Mouse (Mus musculus) layer of hippocampus, adult 11-12 months (tissue): ENCODE measurements around the gene Hoxc6.

Source experiments
- DNase-seq: peaks from one replicate; pipeline ENCODE4 v3.0.0; 2022; ENCODE audit warnings: low spot score

Gene Hoxc6

DNA sequence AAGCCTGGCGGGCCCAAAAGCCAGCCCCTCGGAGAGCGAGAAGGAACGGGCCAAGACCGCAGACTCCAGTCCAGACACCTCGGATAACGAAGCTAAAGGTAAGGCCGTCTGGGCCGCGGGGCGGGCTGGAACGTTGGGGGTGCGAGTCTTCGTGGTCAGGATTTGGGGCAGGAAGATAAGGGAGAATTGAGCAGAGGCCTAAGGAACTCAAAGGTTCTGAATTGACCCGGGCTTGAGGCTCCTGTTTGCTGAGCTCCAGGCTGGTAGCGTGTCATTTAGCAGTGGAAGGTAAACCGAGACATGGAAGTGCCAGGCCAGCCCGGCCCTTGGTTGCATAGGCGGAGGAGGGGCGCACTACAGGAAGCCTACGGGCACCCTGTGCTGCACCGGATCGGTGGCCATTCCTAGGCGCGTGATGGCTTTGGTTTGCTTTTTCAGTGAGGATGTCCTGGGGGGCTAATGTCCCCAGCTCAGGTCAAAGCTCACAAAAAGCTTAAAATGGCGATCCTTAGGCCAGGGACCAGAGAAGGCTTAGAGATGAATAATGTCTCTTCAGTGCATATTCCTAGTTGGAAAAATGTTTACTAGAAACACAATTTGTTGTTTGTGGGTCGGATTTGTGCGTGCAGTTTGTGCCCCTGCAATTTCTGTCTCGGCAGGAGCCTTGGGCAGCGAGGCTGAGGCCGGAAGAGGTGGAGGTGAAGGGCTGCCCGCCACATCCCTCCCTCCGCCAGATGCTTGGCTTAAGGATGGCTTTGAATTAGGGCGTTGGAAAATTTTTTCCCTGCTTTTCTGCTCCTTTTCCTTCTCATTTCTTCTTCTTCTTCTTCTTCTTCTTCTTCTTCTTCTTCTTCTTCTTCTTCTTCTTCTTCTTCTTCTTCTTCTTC lies 30.3 kb upstream of the Hoxc6 start:
- DNase-seq: no peak

DNA sequence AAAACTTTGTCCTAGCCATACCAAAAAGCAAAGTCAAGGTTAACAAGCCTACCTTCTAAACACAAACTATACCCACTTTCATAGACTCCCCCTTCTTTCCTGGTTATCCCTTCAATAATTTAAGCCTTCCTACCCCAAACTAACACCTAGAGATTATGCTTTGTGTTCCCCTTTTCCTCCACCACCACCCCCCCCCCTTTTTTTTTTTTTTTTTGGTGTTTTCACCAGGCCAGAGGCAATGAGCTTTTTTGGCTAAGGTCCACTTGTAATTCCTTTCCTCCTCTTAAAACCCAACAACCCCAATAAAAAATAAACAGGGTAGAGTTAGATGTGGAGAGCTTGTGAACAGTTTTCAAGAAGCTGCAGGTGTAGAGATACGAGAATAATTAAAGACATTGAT lies 28.8 kb upstream of the Hoxc6 start:
- no peak for DNase-seq

DNA sequence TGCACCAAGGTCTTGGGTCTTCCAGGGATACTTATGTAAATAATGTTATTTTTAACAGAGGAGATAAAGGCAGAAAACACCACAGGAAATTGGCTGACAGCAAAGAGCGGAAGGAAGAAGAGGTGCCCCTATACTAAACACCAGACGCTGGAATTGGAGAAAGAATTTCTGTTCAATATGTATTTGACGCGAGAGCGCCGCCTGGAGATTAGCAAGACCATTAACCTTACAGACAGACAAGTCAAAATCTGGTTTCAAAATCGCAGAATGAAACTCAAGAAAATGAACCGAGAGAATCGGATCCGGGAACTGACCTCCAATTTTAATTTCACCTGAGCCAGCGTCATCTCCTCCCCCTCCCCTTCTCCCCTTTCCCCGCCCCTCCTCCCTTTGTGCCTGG lies 27.3 kb upstream of the Hoxc6 start:
- DNase-seq: peak; percentile 15

DNA sequence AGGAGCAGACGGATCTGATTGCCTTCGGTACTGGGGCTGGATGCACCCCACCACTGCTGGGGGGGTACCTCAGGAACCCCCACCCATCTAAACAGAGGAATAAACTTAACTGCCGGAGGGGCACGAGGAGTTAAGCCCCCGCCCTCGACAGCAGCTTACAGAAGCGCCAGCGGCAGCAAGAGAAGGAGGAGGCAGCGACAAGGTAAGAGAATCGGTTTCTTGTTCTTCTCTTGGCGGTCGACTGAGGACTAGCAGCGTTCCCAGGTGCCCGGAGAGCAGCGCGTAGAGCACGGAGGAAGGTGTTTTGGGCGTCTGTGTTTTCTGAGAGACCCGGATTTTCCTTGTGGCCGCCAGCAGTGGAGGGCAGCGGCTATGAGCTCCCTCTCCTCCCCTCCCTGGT lies 25.8 kb upstream of the Hoxc6 start:
- no peak for DNase-seq

DNA sequence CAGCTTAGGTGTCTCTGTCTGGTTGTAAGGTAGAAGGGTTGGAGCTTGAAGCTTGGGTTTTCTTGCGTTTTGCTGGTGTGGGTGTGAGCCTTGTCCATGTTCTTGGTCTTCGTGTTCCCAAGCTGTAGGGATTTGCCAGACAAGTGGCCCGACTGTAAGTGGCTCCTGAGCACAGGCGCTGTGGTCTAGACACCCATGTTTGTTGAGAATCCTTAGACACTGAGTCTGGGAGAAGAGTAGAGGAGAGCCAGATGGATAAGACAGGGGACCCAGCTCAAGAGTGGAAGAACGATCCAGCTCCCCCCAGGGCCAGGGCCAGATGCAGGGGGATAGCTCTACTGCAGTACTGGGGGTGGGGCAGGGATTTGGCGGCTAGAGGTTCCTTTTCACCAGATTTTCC lies 25.3 kb upstream of the Hoxc6 start:
- DNase-seq: no peak

DNA sequence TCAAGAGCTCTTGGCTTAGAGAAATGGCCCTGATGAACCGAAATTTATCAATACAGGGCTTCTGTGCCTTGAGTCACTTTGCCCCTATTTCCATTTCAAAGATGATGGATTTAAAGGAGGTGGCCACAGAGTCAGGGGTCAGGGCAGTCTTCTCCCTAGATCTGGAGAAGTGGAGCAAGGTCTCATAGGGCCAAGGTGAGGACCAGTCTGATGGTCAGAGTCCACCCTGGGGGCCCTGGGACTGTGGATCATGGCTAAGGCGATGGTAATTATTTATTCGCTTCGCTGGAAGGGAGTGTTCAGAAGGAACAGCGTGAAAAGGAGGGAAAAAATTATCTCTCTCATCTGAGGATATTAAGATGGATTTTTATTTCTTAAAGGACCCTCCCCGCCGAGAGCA lies 23.0 kb upstream of the Hoxc6 start:
- DNase-seq: no peak

DNA sequence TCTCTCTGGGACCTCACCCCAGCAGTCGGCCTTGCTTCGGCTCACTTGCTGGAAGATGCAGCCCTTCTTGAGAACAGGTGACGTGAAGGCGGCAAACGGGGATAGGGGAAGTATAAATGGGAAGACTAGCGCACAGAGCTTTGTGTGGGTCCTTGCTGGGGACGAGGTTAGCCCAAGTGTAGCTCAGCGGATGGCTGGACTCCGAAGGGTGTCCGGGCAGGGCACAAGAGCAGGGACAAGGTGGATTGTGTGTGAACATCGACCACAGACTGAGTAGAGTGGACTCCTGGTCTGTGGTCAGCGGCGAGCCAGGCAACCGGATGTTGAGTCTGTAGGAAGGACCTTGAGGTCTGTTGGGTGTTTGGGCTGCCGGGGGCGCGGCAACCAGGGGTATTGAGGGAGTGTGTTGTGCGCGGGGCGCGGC lies 22.4 kb upstream of the Hoxc6 start:
- DNase-seq: no peak

DNA sequence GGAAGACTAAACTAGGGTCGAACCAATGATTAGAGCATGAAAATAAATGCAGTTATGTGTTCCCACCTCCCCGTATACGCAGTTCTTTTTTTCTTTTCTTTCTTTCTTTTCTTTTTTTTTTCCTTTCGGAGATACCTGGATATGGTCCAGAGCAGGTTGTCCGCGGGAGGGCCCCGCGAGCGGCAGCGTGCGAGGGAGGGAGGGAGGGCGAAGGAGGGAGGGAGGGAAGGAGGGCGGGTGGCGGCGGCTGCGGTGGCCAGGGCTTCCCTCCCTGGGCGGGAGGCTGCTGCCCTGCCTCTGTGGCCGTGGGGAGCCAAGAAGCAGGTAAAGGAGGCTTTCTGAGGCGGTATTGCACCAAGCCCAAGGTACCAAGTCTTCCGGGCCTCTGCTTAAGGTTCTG lies 21.9 kb upstream of the Hoxc6 start, which contains the start of gene Hoxc9:
TSS of gene Hoxc9 (plus strand) at position 269 of the 400 bp plus-strand sequence.
- no peak for DNase-seq

DNA sequence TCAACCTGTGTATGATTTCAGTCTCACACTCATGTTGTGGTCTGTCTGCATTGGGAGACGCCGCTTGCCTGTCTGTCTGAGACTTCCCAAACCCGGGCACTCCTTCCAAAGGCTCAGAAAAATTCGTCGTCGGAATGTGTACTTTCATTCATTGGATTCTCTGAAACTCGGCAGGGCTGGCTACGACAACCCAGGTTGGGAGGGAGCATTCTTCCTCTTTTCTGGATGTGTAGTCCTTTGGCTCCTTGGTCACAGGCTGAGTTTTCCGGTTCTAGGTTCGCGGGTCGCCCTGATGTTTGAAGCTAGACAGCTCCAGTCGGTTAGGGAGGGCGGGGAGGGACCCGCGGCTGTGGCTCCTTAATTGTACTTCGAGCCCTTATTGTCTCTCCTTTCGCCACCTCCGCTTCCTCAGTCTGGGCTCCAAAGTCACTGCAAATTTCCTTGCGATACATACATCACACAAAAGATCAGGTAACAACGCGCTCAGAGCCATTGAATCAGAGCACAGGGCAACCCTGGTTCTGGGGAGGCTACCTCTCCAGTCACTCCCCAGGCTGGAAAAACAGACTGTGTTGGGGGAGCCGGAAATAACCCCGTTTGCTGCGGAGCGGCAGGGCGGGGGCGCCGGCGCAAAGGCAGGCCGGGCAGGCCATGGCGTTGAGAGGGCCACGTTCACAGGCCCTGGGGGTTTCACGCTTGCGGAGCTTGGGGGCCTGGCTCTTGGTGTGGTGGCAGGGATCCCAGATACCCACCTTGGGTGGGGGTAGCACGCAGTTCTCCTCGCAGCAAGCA lies 21.2 kb upstream of the Hoxc6 start:
- DNase-seq: no peak

DNA sequence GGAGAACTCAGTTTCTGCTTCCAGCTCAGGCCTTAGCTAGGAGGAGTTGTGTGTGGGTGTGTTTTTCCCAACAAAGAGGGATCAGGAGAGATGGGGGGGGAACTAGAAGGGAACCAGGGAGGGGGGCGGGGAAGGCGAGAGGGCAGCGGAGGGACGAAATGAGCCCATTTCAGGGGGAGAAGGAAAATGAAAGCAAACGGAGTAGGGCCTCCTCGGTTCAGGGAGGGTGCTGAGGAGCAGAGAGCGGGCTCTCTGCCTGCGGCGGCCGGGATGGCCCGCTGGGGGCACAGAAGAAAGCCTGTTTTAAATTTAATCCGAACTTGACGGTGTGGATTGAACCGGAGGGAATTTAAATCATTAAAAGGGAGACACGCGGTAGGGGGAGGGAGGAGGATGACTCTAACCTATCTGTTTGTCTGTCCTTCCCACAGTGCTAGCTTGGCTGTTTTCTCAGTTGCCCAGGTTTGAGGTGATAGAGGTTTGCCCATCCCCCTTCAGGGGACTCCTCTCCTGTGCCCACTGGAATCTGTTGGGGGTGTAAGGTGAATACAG lies 20.6 kb upstream of the Hoxc6 start:
- DNase-seq: no peak

DNA sequence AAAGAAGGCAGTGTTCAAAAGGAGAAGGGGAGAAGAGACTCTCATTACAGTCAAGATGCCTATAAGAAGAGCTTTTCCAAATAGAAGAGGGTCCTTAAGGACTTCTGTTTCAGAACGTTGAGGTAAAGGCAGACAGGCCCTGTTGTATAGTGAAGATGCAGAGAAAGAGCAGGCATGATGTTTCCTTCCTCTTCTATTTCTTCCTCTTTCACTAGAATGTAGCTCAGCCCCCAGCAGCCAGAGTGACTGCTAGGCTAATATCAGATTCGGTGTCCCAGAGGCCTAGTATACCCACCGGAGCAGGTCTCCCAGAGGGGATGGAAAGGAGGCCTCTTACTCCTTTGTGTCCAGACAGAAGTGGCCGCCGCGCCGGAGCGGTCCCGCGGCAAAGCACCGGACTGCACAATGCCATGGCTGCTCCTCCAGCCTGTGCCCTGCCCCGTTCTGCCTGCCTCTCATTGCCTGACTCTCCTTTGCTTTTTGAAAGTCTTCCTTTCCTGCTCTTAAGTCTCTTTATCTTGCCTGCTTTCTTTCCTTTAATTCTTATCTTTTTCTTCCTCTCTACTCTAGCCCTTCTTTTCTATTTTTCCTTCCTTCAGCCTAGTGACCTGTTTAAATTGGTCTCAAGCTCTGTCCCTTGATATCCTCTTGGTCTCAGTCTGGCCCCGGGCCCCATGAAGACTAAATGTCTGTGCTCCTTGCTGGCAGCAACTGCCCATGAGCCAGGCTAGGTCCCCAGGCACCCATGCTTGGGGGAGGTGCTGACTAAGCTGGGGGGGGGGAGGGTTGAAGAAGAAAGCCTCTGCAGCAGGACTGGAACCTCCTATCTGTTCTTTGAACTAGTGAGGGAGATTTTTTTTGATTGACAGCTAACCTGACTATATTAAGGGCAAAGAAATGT lies 19.2 kb upstream of the Hoxc6 start:
- DNase-seq: no peak

DNA sequence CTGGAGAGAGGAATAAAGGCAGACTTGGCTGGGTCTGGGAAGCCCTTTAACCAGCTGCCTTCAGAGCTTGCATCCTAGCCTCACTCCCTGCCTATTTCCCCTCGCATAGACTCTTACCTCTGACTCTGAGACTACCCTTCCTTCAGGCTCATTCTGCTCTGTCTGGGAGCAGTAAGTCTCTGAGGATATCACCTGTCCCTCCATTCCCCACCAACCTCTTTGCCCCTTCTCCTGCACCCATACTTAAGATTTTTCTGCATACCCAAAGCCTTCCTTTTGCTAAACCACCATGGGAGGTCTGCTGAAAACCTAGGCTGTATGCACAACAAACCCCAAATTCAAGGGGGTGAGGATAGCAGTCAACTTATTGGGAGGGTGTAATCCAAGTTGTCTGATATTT lies 18.1 kb upstream of the Hoxc6 start:
- no peak for DNase-seq

DNA sequence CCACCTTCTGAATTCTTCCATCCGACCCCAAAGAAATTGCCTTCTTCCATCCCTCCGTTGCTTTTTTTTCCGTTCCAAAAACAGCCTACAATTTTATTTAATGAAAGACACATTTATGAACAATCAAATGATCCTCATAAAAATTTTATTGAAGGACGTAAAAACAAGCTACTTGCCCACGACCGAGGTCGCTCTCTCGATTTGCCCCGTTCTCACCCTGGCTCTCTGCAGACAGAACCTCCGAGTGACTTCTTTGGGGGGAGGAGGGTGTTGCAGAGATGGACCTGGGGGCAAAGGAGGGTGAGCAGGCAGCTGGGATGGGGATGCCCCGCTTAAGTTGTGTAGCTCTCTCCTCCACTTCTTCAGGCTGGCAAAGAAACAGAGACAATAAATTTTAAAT lies 17.7 kb upstream of the Hoxc6 start:
- no peak for DNase-seq

DNA sequence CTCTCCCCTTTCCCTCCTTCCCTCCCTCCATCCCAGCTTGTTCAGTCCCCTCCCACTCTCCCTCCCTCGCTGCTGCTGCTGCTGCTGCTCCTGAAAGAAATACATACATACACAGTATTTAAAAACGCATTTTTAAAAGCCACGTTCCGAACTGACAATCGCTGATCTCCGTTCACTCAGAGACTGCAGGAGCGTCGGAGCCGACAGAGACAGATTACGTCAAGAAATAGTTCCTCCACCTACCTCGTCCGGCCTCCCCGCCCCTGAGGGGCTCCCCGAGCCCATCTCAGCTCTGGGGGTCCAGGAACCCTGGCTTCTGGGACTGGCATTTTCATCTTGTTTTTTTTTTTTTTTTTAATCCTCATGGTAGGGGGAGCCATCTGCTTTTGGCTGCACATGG lies 17.1 kb upstream of the Hoxc6 start:
- DNase-seq: no peak

DNA sequence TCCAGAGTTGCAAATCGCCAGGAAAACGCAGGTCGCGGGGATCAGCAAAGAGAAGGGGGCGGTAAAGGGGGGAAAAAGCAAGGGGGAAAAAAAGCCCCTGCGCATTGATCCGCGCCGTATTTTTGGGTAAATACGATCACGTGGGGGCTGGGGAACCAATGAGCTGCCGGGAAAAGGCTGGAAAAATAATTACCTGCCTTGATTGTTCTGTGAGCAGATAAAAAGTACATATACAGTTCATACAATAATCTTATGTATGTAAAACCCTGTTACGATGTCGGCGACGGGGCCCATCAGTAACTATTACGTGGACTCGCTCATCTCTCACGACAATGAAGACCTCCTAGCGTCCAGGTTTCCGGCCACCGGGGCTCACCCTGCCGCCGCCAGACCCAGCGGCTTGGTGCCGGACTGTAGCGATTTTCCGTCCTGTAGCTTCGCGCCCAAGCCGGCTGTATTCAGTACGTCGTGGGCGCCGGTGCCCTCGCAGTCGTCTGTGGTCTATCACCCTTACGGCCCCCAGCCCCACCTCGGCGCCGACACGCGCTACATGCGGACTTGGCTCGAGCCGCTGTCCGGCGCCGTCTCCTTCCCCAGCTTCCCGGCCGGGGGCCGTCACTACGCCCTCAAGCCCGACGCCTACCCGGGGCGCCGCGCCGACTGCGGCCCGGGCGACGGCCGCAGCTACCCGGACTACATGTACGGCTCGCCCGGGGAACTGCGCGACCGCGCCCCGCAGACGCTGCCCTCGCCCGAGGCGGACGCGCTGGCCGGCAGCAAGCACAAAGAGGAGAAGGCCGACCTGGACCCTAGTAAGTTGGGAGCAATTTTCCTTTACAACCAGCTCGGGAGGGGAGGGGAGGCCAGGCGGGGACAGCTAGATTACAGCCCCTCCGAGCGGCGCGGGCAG lies 16.4 kb upstream of the Hoxc6 start:
- DNase-seq: no peak

DNA sequence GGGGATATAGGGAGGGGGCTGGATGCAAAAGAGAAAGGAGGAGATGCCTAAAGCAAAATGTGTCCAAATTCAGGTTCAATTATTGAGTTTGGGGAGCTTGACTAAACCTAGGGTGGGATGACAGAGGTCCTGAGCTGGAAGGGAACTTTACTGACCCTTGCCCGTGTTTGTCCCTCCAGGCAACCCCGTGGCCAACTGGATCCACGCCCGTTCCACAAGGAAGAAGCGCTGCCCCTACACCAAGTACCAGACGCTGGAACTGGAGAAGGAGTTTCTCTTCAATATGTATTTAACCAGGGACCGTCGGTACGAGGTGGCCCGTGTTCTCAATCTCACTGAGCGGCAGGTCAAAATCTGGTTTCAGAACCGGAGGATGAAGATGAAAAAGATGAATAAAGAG lies 14.3 kb upstream of the Hoxc6 start:
- DNase-seq: no peak

DNA sequence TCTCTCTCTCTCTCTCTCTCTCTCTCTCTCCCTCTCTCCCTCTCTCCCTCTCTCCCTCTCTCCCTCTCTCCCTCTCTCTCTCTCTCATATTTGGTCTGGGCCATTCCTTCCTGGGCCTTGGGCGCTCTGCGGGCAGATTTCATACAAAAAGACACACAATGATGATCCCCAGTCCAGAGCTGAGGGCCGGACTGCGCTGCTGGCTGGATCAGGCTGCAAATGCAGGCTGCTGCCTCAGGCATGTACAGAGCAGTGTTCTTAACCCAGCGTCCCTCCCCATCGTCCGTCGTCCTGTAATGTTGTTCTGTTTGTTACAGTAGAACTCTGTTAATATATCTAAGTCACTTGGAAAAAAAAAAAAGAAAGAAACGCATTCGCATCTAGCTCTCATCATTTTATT lies 13.5 kb upstream of the Hoxc6 start:
- no peak for DNase-seq

DNA sequence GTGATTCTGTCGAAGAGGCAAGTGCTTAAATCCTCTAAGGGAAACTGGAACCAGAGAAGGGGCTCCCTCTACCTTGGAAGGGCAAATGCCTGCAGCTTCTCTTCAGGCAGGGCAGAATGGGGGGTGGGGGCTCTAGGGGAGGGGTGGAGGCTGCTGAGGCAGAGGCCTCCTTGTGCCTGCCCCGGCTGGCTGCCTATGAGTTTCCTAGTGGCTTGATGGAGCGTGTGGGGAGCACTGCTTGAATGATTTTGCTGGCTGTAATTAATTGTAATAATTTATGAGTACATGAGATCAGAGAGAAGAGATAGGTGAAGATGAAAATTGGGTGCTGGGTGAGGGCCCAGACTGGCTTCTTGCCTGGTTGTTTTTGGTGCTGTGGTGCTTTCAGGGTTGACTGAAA lies 13.1 kb upstream of the Hoxc6 start:
- no peak for DNase-seq

DNA sequence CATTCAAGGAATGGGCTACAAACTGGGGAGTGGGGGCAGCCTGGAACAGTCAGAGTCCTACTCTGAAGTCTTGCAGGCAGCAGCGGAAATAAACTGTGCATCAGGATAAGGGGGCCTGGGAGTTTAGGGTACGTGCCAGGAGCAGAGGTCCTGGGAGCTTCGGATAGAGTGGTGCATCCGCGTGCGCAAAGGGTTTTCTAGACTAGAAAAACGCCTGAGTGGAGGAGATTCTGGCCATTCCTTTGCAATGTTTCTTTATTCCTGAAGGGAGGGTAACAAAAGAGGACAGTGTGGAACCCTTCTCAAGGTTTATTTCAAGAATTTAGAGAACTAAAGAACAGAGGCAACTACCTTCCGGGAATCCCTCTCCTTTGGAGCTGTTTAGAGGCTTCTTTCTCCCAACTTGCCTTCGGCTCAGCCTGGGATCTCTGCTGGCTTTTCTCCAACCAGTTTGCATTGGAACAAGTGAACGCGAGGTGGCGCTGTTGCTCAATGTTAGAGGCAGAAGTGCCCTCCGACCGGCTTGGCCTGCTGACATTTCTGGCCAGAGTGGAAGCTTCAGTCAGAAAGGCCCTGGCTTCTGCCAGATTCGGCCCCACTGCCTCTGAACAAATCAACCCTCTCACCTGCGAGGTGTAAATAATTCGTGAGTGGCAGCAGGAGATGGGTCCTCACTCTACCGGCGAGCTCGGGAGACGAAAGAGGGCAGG lies 10.8 kb upstream of the Hoxc6 start:
- DNase-seq: peak; percentile 89

DNA sequence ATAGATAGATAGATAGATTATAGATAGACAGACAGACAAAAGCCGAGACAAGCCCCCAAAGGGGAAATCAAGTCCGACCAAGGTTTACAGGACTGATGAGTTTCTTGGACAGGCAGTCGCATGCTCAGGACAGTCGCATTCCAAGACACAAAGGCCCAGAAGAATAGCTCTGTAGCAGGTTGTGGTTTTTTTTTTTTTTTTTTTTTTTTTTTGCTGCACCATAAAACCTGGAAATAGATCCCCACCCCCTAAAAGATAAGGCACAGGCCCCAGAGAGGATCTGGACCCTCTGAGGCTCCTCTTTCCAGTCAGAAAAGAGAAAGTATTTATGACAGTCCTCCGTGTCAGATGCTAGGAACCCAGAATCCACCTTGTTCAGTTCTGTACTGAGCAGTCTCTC lies 10.0 kb upstream of the Hoxc6 start:
- DNase-seq: no peak
